Mouse (Mus musculus) megakaryocyte, embryonic 14.5 days (primary cell): ENCODE data around the gene Nell1. TPM values are rescaled to one million over a fixed set of nuclear protein-coding genes. Genes with fewer than 3 reads are reported as not detected.

ENCODE experiments used
- H3K27me3 ChIP-seq: replicated peaks from 2 replicates; pipeline ENCODE3; 2012; ENCODE audit warnings: inconsistent platforms
- H3K36me3 ChIP-seq: replicated peaks from 2 replicates; pipeline ENCODE3; 2012; ENCODE audit warnings: low read length, inconsistent platforms, mixed read lengths
- H3K4me1 ChIP-seq: 2 replicates; pipeline ENCODE4 v1.6.1; 2012; ENCODE audit warnings: inconsistent platforms
- H3K4me3 ChIP-seq: replicated peaks from 2 replicates; pipeline ENCODE3; 2012; ENCODE audit warnings: moderate library complexity, mild to moderate bottlenecking, inconsistent platforms
- H3K9me3 ChIP-seq: 2 replicates; pipeline ENCODE4 v1.6.1; 2012; ENCODE audit warnings: inconsistent platforms
- FLI1 ChIP-seq: IDR thresholded peaks from 2 replicates; pipeline ENCODE4 v1.6.1; 2012; ENCODE audit warnings: low read length, inconsistent platforms, mixed read lengths
- GATA1 ChIP-seq: IDR thresholded peaks from 3 replicates; pipeline ENCODE4 v1.6.1; 2012; ENCODE audit warnings: mixed read lengths, low read length, inconsistent platforms, borderline replicate concordance
- polyA plus RNA-seq: library from polyadenylated mRNA; stranded (reverse); fragments of >175 nt; gene quantifications from 2 replicates; pipeline ENCODE4 v1.2.3, GENCODE M21; 2012; ENCODE audit warnings: low replicate concordance; ENCODE audit not compliant: insufficient read depth

The Nell1 gene
- polyA plus RNA-seq, 1 experiment = not detected

GRCm38 (mm10) chr7:50730951-50731350, 756.3 kb downstream of the Nell1 start:
- TF ChIP-seq GATA1 (no peak), FLI1 (no peak)

GRCm38 (mm10) chr7:50755516-50755915, 780.9 kb downstream of the Nell1 start:
- Histone ChIP-seq H3K27me3 (no peaks in the 10 kb centered on the region), H3K4me1 (no peaks in the 10 kb centered on the region), H3K9me3 (no peaks in the 10 kb centered on the region), H3K36me3 (no peaks in the 10 kb centered on the region), H3K4me3 (no peak overlapping the region)
- no peak for TF ChIP-seq GATA1
- no peak for TF ChIP-seq FLI1

More at GRCm38 (mm10) chr7:50730951-50731350, 756.3 kb downstream of the Nell1 start:
- Histone ChIP-seq H3K36me3 (no peaks in the 10 kb centered on the region), H3K27me3 (no peaks in the 10 kb centered on the region), H3K4me1 (no peaks in the 10 kb centered on the region), H3K4me3 (no peak overlapping the region), H3K9me3 (no peaks in the 10 kb centered on the region)

GRCm38 (mm10) chr7:50756409-50756808, 781.7 kb downstream of the Nell1 start:
- H3K27me3 ChIP-seq = no peaks in the 10 kb centered on the region
- no peaks in the 10 kb centered on the region for H3K36me3 ChIP-seq
- TF ChIP-seq FLI1 = no peak
- TF ChIP-seq GATA1 = no peak
- no peaks in the 10 kb centered on the region for H3K4me1 ChIP-seq
- no peak overlapping the region for H3K4me3 ChIP-seq
- no peaks in the 10 kb centered on the region for H3K9me3 ChIP-seq

GRCm38 (mm10) chr7:50773516-50773915, 798.9 kb downstream of the Nell1 start:
- peaks cover 2% of the 10 kb centered on the region; the same call in 1 of the 2 replicates for H3K9me3 ChIP-seq
- H3K4me3 ChIP-seq = no peak overlapping the region
- H3K36me3 ChIP-seq = no peaks in the 10 kb centered on the region
- no peaks in the 10 kb centered on the region for H3K27me3 ChIP-seq
- H3K4me1 ChIP-seq = no peaks in the 10 kb centered on the region
- TF ChIP-seq FLI1 (no peak), GATA1 (no peak)

- TF ChIP-seq FLI1 = no peak
- no peak for TF ChIP-seq GATA1
- Histone ChIP-seq H3K9me3 (no peaks in the 10 kb centered on the region; the same call in 1 of the 2 replicates), H3K36me3 (no peaks in the 10 kb centered on the region), H3K27me3 (no peaks in the 10 kb centered on the region), H3K4me1 (no peaks in the 10 kb centered on the region), H3K4me3 (no peak overlapping the region)
These were observed 806.4 kb downstream of the Nell1 start for GRCm38 (mm10) chr7:50781105-50781504.

- Histone ChIP-seq H3K27me3 (no peaks in the 10 kb centered on the region), H3K9me3 (no peaks in the 10 kb centered on the region; the same call in 1 of the 2 replicates), H3K4me1 (no peaks in the 10 kb centered on the region), H3K4me3 (no peak overlapping the region), H3K36me3 (no peaks in the 10 kb centered on the region)
- TF ChIP-seq GATA1 (no peak), FLI1 (no peak)
These were observed 809.0 kb downstream of the Nell1 start for GRCm38 (mm10) chr7:50783652-50784051.

GRCm38 (mm10) chr7:50826180-50826579, 851.5 kb downstream of the Nell1 start:
- Histone ChIP-seq H3K4me3 (no peak overlapping the region), H3K4me1 (no peaks in the 10 kb centered on the region), H3K27me3 (no peaks in the 10 kb centered on the region), H3K36me3 (no peaks in the 10 kb centered on the region), H3K9me3 (no peaks in the 10 kb centered on the region)
- TF ChIP-seq FLI1 (no peak), GATA1 (no peak)

GRCm38 (mm10) chr7:50832799-50833198, 858.1 kb downstream of the Nell1 start:
- TF ChIP-seq GATA1 (no peak), FLI1 (no peak)
- no peaks in the 10 kb centered on the region for H3K36me3 ChIP-seq
- H3K4me3 ChIP-seq = no peak overlapping the region
- no peaks in the 10 kb centered on the region for H3K4me1 ChIP-seq
- no peaks in the 10 kb centered on the region; the same call in 1 of the 2 replicates for H3K9me3 ChIP-seq
- H3K27me3 ChIP-seq = no peaks in the 10 kb centered on the region

- Histone ChIP-seq H3K27me3 (no peaks in the 10 kb centered on the region), H3K36me3 (no peaks in the 10 kb centered on the region), H3K4me1 (no peaks in the 10 kb centered on the region), H3K4me3 (no peak overlapping the region), H3K9me3 (no peaks in the 10 kb centered on the region)
- no peak for TF ChIP-seq FLI1
- TF ChIP-seq GATA1 = no peak
These were observed 868.0 kb downstream of the Nell1 start for GRCm38 (mm10) chr7:50842646-50843045.

GRCm38 (mm10) chr7:50847921-50848320, 873.3 kb downstream of the Nell1 start:
- TF ChIP-seq GATA1 (no peak), FLI1 (no peak)
- no peaks in the 10 kb centered on the region for H3K27me3 ChIP-seq
- no peak overlapping the region for H3K4me3 ChIP-seq
- no peaks in the 10 kb centered on the region for H3K4me1 ChIP-seq
- no peaks in the 10 kb centered on the region for H3K36me3 ChIP-seq
- H3K9me3 ChIP-seq = no peaks in the 10 kb centered on the region

GRCm38 (mm10) chr7:50850271-50850670, 875.6 kb downstream of the Nell1 start:
- Histone ChIP-seq H3K4me1 (no peaks in the 10 kb centered on the region), H3K27me3 (no peaks in the 10 kb centered on the region), H3K9me3 (no peaks in the 10 kb centered on the region), H3K36me3 (no peaks in the 10 kb centered on the region), H3K4me3 (no peak overlapping the region)
- TF ChIP-seq FLI1 (no peak), GATA1 (no peak)
